Mouse (Mus musculus): ENCODE measurements around the gene Ehd4. TPM values are rescaled to one million over a fixed set of nuclear protein-coding genes. Genes with fewer than 3 reads are reported as not detected.

Ehd4 gene
- polyA plus RNA-seq, 1 experiment from 2014 or later: 18.3 TPM

GRCm38 (mm10) chr2:120170726-120171125 is 16.3 kb upstream of the Ehd4 start:
- Histone ChIP-seq H3K27me3 (ENCODE audit: control insufficient read depth, insufficient read depth, low read length) (no peaks in the 10 kb centered on the region), H3K9ac (ENCODE audit: low read depth, low read length) (no peak overlapping the region), H3K4me1 (replicated peaks; ENCODE audit: control insufficient read depth, insufficient read depth, low read length) (no peaks in the 10 kb centered on the region), H3K4me2 (replicated peaks; ENCODE audit: low read depth, low read length) (no peak overlapping the region), H3K4me3 (ENCODE audit: low read depth, low read length) (no peak overlapping the region), H3K36me3 (ENCODE audit: control insufficient read depth, insufficient read depth, low read length) (no peaks in the 10 kb centered on the region), H3K9me3 (ENCODE audit: control insufficient read depth, low read length) (no peaks in the 10 kb centered on the region), H3K27ac (ENCODE audit: low read depth, low read length) (no peak overlapping the region)
- ATAC-seq (ENCODE audit: low FRiP score): no peak
- WGBS: 72% methylated on average over 1 of the region's 1 CpGs
- DNase-seq (ENCODE audit: low spot score): peak; percentile 27

DNA sequence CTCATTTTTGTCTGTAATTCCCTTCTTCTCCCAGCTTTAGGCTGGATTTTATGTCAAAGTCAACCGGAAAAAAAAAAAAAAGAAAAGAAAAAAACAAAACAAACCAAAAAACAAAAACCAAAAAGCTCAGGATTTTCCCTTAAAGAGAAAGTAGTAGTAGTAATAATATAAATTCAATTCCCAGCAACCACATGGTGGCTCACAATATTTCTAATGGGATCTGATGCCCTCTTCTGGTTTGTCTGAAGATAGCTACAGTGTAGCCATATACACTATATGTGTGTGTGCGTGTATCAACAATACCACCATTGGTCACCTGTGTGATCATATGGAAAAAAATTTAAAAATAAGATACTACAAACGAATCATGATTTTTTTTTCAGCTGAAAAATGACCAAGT is 15.0 kb upstream of the Ehd4 start:
- H3K27ac ChIP-seq (ENCODE audit: low read depth, low read length): no peak overlapping the region
- H3K4me3 ChIP-seq (ENCODE audit: low read depth, low read length): no peak overlapping the region
- ATAC-seq (ENCODE audit: low FRiP score) (no peak), DNase-seq (ENCODE audit: low spot score) (no peak)
- no peaks in the 10 kb centered on the region for H3K27me3 ChIP-seq (ENCODE audit: control insufficient read depth, insufficient read depth, low read length)
- H3K36me3 ChIP-seq (ENCODE audit: control insufficient read depth, insufficient read depth, low read length): no peaks in the 10 kb centered on the region
- 92% methylated on average over 3 of the region's 3 CpGs for WGBS
- no peak overlapping the region for H3K4me2 ChIP-seq (replicated peaks; ENCODE audit: low read depth, low read length)
- no peaks in the 10 kb centered on the region for H3K9me3 ChIP-seq (ENCODE audit: control insufficient read depth, low read length)
- H3K4me1 ChIP-seq (replicated peaks; ENCODE audit: control insufficient read depth, insufficient read depth, low read length): no peaks in the 10 kb centered on the region
- H3K9ac ChIP-seq (ENCODE audit: low read depth, low read length): no peak overlapping the region

- ATAC-seq (ENCODE audit: low FRiP score) (no peak), DNase-seq (ENCODE audit: low spot score) (no peak)
- WGBS: 93% methylated on average over 8 of the region's 8 CpGs
- H3K4me2 ChIP-seq (replicated peaks; ENCODE audit: low read depth, low read length): no peak overlapping the region
- H3K27ac ChIP-seq (ENCODE audit: low read depth, low read length): no peak overlapping the region
- H3K4me1 ChIP-seq (replicated peaks; ENCODE audit: control insufficient read depth, insufficient read depth, low read length): no peaks in the 10 kb centered on the region
- H3K36me3 ChIP-seq (ENCODE audit: control insufficient read depth, insufficient read depth, low read length): no peaks in the 10 kb centered on the region
- H3K9ac ChIP-seq (ENCODE audit: low read depth, low read length): no peak overlapping the region
- H3K9me3 ChIP-seq (ENCODE audit: control insufficient read depth, low read length): no peaks in the 10 kb centered on the region
- no peak overlapping the region for H3K4me3 ChIP-seq (ENCODE audit: low read depth, low read length)
- no peaks in the 10 kb centered on the region for H3K27me3 ChIP-seq (ENCODE audit: control insufficient read depth, insufficient read depth, low read length)
Observed at GRCm38 (mm10) chr2:120167763-120168162, 13.4 kb upstream of the Ehd4 start.

GRCm38 (mm10) chr2:120165474-120165873 is 11.1 kb upstream of the Ehd4 start:
- H3K27me3 ChIP-seq (ENCODE audit: control insufficient read depth, insufficient read depth, low read length): no peaks in the 10 kb centered on the region
- WGBS: 81% methylated on average over 10 of the region's 10 CpGs

GRCm38 (mm10) chr2:120159434-120159833 is 5.0 kb upstream of the Ehd4 start:
- Histone ChIP-seq H3K4me1 (replicated peaks; ENCODE audit: control insufficient read depth, insufficient read depth, low read length) (peaks cover 2% of the 10 kb centered on the region; the same call in 1 of the 2 replicates), H3K27me3 (ENCODE audit: control insufficient read depth, insufficient read depth, low read length) (no peaks in the 10 kb centered on the region), H3K27ac (ENCODE audit: low read depth, low read length) (no peak overlapping the region), H3K4me2 (replicated peaks; ENCODE audit: low read depth, low read length) (no peak overlapping the region), H3K9ac (ENCODE audit: low read depth, low read length) (no peak overlapping the region), H3K4me3 (ENCODE audit: low read depth, low read length) (no peak overlapping the region), H3K9me3 (ENCODE audit: control insufficient read depth, low read length) (no peaks in the 10 kb centered on the region), H3K36me3 (ENCODE audit: control insufficient read depth, insufficient read depth, low read length) (no peaks in the 10 kb centered on the region)
- ATAC-seq (ENCODE audit: low FRiP score) (no peak), DNase-seq (ENCODE audit: low spot score) (no peak)
- 67% methylated on average over 2 of the region's 2 CpGs for WGBS

More at GRCm38 (mm10) chr2:120165474-120165873, 11.1 kb upstream of the Ehd4 start:
- H3K9me3 ChIP-seq (ENCODE audit: control insufficient read depth, low read length): no peaks in the 10 kb centered on the region
- H3K4me3 ChIP-seq (ENCODE audit: low read depth, low read length): no peak overlapping the region
- no peak overlapping the region for H3K4me2 ChIP-seq (replicated peaks; ENCODE audit: low read depth, low read length)
- H3K9ac ChIP-seq (ENCODE audit: low read depth, low read length): no peak overlapping the region
- DNase-seq (ENCODE audit: low spot score) (no peak), ATAC-seq (ENCODE audit: low FRiP score) (no peak)
- H3K27ac ChIP-seq (ENCODE audit: low read depth, low read length): no peak overlapping the region
- H3K36me3 ChIP-seq (ENCODE audit: control insufficient read depth, insufficient read depth, low read length): no peaks in the 10 kb centered on the region
- no peaks in the 10 kb centered on the region for H3K4me1 ChIP-seq (replicated peaks; ENCODE audit: control insufficient read depth, insufficient read depth, low read length)

GRCm38 (mm10) chr2:120158846-120159245 is 4.4 kb upstream of the Ehd4 start:
- no peak overlapping the region for H3K27ac ChIP-seq (ENCODE audit: low read depth, low read length)
- DNase-seq (ENCODE audit: low spot score) (no peak), ATAC-seq (ENCODE audit: low FRiP score) (no peak)
- H3K4me3 ChIP-seq (ENCODE audit: low read depth, low read length): no peak overlapping the region
- H3K9ac ChIP-seq (ENCODE audit: low read depth, low read length): no peak overlapping the region
- H3K36me3 ChIP-seq (ENCODE audit: control insufficient read depth, insufficient read depth, low read length): no peaks in the 10 kb centered on the region
- WGBS: 59% methylated on average over 1 of the region's 1 CpGs
- H3K27me3 ChIP-seq (ENCODE audit: control insufficient read depth, insufficient read depth, low read length): no peaks in the 10 kb centered on the region
- no peak overlapping the region for H3K4me2 ChIP-seq (replicated peaks; ENCODE audit: low read depth, low read length)
- H3K4me1 ChIP-seq (replicated peaks; ENCODE audit: control insufficient read depth, insufficient read depth, low read length): peaks cover 5% of the 10 kb centered on the region; the same call in 1 of the 2 replicates
- H3K9me3 ChIP-seq (ENCODE audit: control insufficient read depth, low read length): no peaks in the 10 kb centered on the region

- Histone ChIP-seq H3K36me3 (ENCODE audit: control insufficient read depth, insufficient read depth, low read length) (no peaks in the 10 kb centered on the region), H3K4me3 (ENCODE audit: low read depth, low read length) (no peak overlapping the region), H3K27ac (ENCODE audit: low read depth, low read length) (no peak overlapping the region), H3K4me2 (replicated peaks; ENCODE audit: low read depth, low read length) (no peak overlapping the region), H3K27me3 (ENCODE audit: control insufficient read depth, insufficient read depth, low read length) (no peaks in the 10 kb centered on the region), H3K9ac (ENCODE audit: low read depth, low read length) (no peak overlapping the region), H3K4me1 (replicated peaks; ENCODE audit: control insufficient read depth, insufficient read depth, low read length) (peaks cover 8% of the 10 kb centered on the region; the same call in 1 of the 2 replicates), H3K9me3 (ENCODE audit: control insufficient read depth, low read length) (no peaks in the 10 kb centered on the region)
- DNase-seq (ENCODE audit: low spot score) (no peak), ATAC-seq (ENCODE audit: low FRiP score) (no peak)
- 57% methylated on average over 5 of the region's 5 CpGs for WGBS
Observed at GRCm38 (mm10) chr2:120158016-120158415, 3.6 kb upstream of the Ehd4 start.

- Histone ChIP-seq H3K9me3 (ENCODE audit: control insufficient read depth, low read length) (no peaks in the 10 kb centered on the region), H3K4me1 (replicated peaks; ENCODE audit: control insufficient read depth, insufficient read depth, low read length) (peaks cover 8% of the 10 kb centered on the region; the same call in 1 of the 2 replicates), H3K27ac (ENCODE audit: low read depth, low read length) (no peak overlapping the region), H3K9ac (ENCODE audit: low read depth, low read length) (no peak overlapping the region), H3K4me2 (replicated peaks; ENCODE audit: low read depth, low read length) (no peak overlapping the region), H3K36me3 (ENCODE audit: control insufficient read depth, insufficient read depth, low read length) (no peaks in the 10 kb centered on the region), H3K4me3 (ENCODE audit: low read depth, low read length) (no peak overlapping the region), H3K27me3 (ENCODE audit: control insufficient read depth, insufficient read depth, low read length) (no peaks in the 10 kb centered on the region)
- no peak for ATAC-seq (ENCODE audit: low FRiP score)
- no peak for DNase-seq (ENCODE audit: low spot score)
- WGBS: 65% methylated on average over 2 of the region's 2 CpGs
Observed at GRCm38 (mm10) chr2:120157606-120158005, 3.2 kb upstream of the Ehd4 start.

DNA sequence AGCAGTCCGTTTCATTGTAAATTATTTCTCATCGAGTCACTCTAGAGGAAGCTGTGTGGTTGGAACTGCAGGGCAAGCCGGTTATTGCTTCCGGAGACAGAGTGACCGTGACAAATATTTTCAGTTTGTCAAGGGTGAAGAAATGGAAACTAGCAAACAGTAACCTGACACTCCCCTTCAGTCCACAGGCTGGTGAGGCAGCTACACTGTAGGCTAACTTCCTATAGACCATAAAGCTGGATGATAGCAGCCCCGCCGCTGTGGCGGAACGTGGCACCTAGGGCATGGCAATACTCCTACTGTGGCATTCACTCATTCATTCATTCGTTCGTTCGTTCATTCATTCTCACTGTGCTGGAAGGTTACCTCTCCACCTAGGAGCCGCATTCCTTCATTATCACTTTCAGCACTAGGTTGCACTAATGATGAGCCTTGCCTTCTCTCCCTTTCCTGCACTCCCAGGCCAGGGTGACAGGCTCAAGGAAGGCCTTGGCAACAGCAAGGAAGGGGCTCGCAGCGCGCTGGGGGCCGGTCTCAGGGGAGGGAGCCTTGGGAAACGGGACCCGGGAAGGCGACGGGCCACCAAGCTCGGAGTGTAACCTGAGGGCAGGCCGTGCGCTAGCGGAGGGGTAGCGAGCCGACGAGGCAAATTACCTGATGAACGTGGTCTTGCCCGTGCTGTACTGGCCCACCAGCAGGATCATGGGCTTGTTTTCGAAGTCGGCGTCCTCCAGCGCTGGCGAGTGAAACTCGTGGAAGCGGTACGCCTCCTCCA is 633 bp downstream of the Ehd4 start:
- ATAC-seq (ENCODE audit: low FRiP score) (no peak; the same call in 1 of the 2 replicates), DNase-seq (ENCODE audit: low spot score) (no peak)
- H3K9me3 ChIP-seq (ENCODE audit: control insufficient read depth, low read length): no peaks in the 10 kb centered on the region
- H3K27me3 ChIP-seq (ENCODE audit: control insufficient read depth, insufficient read depth, low read length): no peaks in the 10 kb centered on the region
- H3K4me2 ChIP-seq (replicated peaks; ENCODE audit: low read depth, low read length): peak overlapping the region; percentile 98
- peak overlapping the region; percentile 55 for H3K9ac ChIP-seq (ENCODE audit: low read depth, low read length)
- H3K36me3 ChIP-seq (ENCODE audit: control insufficient read depth, insufficient read depth, low read length): no peaks in the 10 kb centered on the region
- peaks cover 8% of the 10 kb centered on the region; the same call in 1 of the 2 replicates for H3K4me1 ChIP-seq (replicated peaks; ENCODE audit: control insufficient read depth, insufficient read depth, low read length)
- peak overlapping the region; percentile 69 for H3K4me3 ChIP-seq (ENCODE audit: low read depth, low read length)
- 4% methylated on average over 38 of the region's 38 CpGs for WGBS
- no peak overlapping the region for H3K27ac ChIP-seq (ENCODE audit: low read depth, low read length)

Measured in hindbrain, embryonic 11.5 days (tissue).